Mouse (Mus musculus) heart, adult 11 months (tissue): ENCODE measurements around the gene Ddc.

Source experiments
- DNase-seq: peaks from one replicate; pipeline ENCODE4 v3.0.0; 2022

Ddc gene

DNA sequence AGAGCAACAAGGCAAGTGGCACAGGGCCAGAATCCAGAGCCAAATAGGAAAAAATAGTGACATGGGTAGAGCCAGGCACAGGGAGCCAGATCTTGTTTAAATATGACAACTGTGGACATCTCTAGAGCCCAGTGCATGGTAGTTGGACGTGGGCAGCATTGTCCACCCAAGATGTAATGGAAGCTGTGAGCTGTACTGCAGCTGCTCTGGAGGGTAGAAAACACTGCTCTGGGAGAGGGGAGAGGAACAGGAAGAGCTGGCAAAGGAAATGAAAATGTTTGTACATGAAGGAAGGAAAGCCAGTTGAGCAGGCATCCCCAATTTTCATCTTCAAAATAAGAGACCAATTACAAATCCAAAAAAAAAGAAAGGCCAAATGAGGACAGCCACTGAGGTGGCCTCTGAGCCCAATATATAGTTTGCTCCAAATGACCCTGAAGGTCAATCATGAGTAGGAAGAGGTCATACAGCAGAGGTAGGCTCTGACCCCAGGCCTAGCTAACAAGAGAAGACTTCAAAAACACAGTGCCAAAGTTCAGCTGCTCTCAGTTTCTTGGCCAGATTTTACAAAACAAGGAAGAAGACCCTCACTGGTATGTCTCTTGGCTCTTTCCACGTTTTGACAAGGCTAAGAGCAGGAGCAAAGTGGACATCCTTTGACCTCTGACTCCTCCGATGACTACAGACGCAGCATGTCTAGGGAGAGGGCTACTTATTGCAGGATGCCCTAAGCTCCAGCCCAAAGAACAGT, 121.7 kb downstream of the Ddc start:
- DNase-seq = no peak

DNA sequence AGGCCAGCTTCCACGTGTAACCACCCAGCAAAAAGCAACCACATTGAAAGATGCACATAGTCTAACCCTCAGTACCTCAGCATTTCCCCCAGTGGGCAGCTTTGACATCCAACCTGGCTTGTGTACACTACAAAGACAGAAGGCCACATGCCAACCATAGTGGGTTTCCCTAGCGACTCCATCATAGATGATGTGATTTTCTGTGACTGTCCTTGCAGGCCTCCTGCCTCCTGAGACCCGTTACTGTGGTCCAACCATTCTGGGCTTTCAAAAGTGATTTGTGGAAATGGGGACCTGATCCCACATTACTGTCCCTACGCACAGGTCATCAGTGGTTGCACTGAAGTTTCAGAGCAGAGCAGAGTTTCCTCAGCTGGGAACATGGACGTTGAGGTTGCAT, 123.1 kb downstream of the Ddc start:
- DNase-seq = no peak

DNA sequence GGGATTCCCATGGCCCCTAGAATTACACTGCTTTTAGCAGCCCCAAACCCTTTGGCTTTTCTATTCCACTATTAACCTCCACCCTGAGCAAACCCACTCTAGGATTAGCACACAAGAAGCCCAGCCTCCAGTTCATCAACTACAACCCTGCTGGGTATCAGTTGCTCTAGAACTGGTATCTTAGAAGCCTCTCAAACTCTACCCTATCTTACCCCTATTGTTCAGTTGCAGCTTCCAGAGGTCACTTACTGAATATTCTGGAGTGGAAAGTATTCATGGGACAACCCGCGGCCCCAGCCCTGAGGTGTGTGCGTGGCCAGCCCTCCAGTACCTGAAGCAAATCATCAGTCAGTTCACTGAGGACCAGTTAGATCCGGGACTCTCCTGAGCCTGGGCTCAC, 123.6 kb downstream of the Ddc start:
- no peak for DNase-seq

DNA sequence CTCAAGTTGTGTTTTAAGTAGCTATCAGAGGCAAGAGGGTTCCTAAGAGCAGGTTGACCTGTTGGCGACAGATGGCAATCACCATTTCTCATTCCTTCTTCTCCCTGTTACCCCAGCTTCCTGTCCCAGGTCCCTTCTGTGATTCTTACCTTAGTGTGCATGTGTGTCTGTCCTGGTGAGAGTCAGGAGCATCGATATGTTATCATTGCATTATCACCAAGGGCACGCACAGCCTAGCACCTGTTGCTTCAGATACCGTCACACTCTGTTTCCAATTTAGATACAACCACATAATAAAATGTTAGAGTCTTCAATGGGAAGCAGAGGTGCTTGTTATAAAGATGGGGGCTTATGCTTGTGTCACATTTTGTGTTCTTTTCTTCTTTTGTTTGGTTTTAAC, 125.7 kb downstream of the Ddc start:
- DNase-seq = peak; percentile 57

DNA sequence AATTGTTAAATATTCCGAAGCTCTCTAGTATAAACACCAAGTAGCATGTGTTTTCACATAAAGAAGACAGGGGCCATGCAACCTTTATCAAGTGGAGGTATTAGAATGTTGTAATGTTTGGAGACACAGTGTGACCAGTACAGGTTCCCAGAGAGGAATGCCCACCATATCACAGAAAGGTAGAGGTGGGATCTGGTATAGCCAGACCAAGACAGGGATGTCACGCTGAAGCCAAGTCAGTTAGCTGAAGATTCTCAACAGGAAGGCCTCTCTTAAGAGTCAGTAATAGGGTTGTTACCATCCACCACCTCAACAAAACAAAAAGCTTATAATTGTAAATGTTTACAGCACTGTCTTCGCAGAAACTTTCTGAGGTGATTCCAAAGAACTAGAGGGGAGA, 127.3 kb downstream of the Ddc start:
- peak; percentile 75 for DNase-seq

DNA sequence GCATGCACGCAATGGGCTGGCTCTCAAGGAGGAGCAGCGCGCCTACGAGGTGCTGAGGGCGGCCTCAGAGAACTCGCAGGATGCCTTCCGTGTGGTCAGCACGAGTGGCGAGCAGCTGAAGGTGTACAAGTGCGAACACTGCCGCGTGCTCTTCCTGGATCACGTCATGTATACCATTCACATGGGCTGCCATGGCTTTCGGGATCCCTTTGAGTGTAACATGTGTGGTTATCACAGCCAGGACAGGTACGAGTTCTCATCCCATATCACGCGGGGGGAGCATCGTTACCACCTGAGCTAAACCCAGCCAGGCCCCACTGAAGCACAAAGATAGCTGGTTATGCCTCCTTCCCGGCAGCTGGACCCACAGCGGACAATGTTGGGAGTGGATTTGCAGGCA, 128.7 kb downstream of the Ddc start:
- DNase-seq = peak; percentile 83

DNA sequence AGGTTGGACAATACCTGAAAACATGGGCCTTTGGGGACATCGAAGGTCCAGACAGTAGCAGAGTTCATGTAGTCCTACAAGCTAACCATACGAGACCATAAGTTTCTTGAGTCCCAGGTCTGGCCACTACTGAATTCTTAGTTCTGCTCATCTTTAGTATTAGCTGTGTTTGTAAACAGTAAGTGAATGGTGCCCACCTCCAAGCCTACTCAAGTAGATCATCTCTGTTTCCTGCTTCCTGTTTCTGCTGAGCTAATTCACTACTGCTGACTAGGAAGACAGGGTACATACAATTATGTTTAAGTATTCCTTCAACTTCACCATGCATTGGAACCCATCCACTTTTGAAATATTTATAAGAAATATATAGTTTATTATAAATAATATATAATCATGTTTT, 129.9 kb downstream of the Ddc start:
- peak; percentile 58 for DNase-seq

DNA sequence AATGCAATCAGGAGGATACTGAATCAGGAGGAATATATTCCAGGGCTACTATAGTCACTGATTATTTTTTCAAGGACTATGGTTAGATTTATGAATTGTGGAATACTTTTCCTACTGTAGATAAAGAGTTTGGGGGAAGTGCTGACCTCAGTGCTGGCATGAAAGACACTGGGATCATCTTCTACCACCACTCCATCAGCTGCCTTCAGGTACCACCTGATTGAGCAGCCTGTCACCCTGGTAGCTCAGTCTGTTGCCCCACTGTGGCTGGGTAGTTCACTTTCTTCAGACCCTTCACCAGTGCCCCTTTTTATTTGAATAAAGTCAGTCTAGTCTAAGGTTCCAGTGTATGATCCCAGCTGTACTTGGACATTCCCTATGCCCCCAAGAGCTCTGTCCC, 131.2 kb downstream of the Ddc start:
- peak; percentile 58 for DNase-seq

DNA sequence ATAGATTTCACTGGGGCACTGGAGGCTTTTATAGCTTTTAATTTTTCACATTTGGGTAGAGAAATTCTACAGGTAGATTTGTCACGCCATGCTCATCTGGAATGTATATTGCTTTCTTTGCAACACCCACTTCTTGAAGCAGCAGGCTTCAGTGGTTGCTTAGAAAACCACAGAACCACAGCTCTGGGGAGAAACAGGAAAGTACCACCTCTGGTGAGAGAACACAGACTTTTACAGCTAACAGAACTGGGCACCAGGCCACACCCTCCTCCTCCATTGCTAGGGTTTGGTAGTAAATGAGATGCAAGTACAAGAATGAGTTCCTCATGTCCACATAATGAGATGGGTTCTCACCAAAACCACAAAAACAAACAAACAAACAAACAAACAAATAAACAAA, 131.8 kb downstream of the Ddc start:
- peak; percentile 90 for DNase-seq

DNA sequence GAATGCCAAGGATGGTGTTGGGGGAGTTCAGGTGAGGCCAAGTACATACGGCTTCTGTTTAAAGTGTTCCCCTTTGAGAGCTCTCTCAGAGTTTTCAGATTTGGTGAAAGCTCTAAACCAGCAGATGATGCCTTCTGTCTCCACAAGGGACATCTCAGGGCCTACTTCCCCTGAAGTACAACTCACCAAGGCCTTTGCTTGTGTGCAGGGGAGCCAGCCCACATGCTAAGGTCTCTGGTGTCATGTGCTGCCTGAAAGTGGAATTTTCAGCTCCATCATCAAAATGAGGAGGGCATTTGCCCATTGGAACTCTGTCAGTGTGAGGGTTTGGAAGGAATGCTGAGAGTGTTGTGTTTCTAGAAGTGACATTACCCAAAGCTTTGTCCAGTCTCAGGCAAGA, 132.5 kb downstream of the Ddc start:
- peak; percentile 68 for DNase-seq
